Mouse (Mus musculus) midbrain, embryonic 15.5 days (tissue): Measurements from ENCODE around the gene Bcr. TPM values are rescaled to one million over a fixed set of nuclear protein-coding genes. Genes with fewer than 3 reads are reported as not detected.

ENCODE experiments used
- ATAC-seq: fragments of 200-750 bp; cut with Nextera tagmentation; replicated peaks from 2 replicates; pipeline ENCODE4 v1.8.0; 2017; ENCODE audit warnings: moderate TSS enrichment
- H3K27ac ChIP-seq: fragments of 300-500 bp; sonication (generic); 2 replicates; pipeline ENCODE4 v1.5.1; 2015; ENCODE audit warnings: mild to moderate bottlenecking, inconsistent platforms
- H3K27me3 ChIP-seq: fragments of 300-500 bp; sonication (generic); replicated peaks from 2 replicates; pipeline ENCODE4 v1.6.1; 2015; ENCODE audit warnings: inconsistent platforms
- H3K36me3 ChIP-seq: fragments of 300-500 bp; sonication (generic); replicated peaks from 2 replicates; pipeline ENCODE4 v1.6.1; 2015; ENCODE audit warnings: inconsistent platforms
- H3K4me1 ChIP-seq: fragments of 300-500 bp; sonication (generic); 2 replicates; pipeline ENCODE4 v1.6.1; 2015; ENCODE audit warnings: inconsistent platforms
- H3K4me2 ChIP-seq: fragments of 300-500 bp; sonication (generic); 2 replicates; pipeline ENCODE4 v1.6.1; 2015; ENCODE audit warnings: inconsistent platforms, mild to moderate bottlenecking, moderate library complexity
- H3K4me3 ChIP-seq: fragments of 300-500 bp; sonication (generic); 2 replicates; pipeline ENCODE4 v1.5.1; 2015; ENCODE audit warnings: mild to moderate bottlenecking, inconsistent platforms
- H3K9ac ChIP-seq: fragments of 300-500 bp; sonication (generic); 2 replicates; pipeline ENCODE4 v1.6.1; 2015; ENCODE audit warnings: mild to moderate bottlenecking, inconsistent platforms
- H3K9me3 ChIP-seq: fragments of 300-500 bp; sonication (generic); 2 replicates; pipeline ENCODE4 v1.6.1; 2016; ENCODE audit warnings: inconsistent platforms
- WGBS: fragments of 180-500 bp; shearing (Covaris S2); methylation state at CpG from one replicate; pipeline ENCODE4 v1.1.7; 2015; ENCODE audit warnings: mixed read lengths; 5-methylcytosine and 5-hydroxymethylcytosine counted together
- polyA plus RNA-seq: library from polyadenylated mRNA; unstranded; fragments of >200 nt; fragmentation: Nextera tagmentation; extraction: Ambion mirVana; gene quantifications from 2 replicates; pipeline ENCODE4 v1.2.1, GENCODE M21; 2015

Bcr gene
- polyA plus RNA-seq, 1 experiment from 2014 or later: 19.2 TPM

GRCm38 (mm10) chr10:75146619-75147018 lies 86.2 kb downstream of the Bcr start:
- Histone ChIP-seq H3K4me2 (no peak overlapping the region), H3K4me3 (no peak overlapping the region), H3K36me3 (peaks cover 27% of the 10 kb centered on the region), H3K27ac (no peak overlapping the region), H3K9ac (no peak overlapping the region), H3K4me1 (peaks cover 12% of the 10 kb centered on the region), H3K9me3 (no peaks in the 10 kb centered on the region), H3K27me3 (no peaks in the 10 kb centered on the region)
- WGBS: 88% methylated on average over 10 of the region's 10 CpGs
- no peak for ATAC-seq

- ATAC-seq: no peak
- Histone ChIP-seq H3K27ac (no peak overlapping the region), H3K4me2 (no peak overlapping the region), H3K4me3 (no peak overlapping the region), H3K9me3 (no peaks in the 10 kb centered on the region), H3K9ac (no peak overlapping the region), H3K36me3 (peaks cover 24% of the 10 kb centered on the region), H3K27me3 (no peaks in the 10 kb centered on the region), H3K4me1 (peaks cover 12% of the 10 kb centered on the region)
- 20% methylated on average over 6 of the region's 6 CpGs for WGBS
These were observed 87.9 kb downstream of the Bcr start for GRCm38 (mm10) chr10:75148295-75148694.

GRCm38 (mm10) chr10:75150361-75150760 lies 90.0 kb downstream of the Bcr start:
- H3K4me3 ChIP-seq: no peak overlapping the region
- WGBS: 66% methylated on average over 5 of the region's 5 CpGs
- H3K36me3 ChIP-seq: peaks cover 27% of the 10 kb centered on the region
- no peak overlapping the region for H3K9ac ChIP-seq
- H3K27ac ChIP-seq: no peak overlapping the region
- ATAC-seq: peak; percentile 15; the same call in 1 of the 2 replicates
- no peak overlapping the region for H3K4me2 ChIP-seq
- no peaks in the 10 kb centered on the region for H3K27me3 ChIP-seq
- H3K4me1 ChIP-seq: peaks cover 12% of the 10 kb centered on the region
- H3K9me3 ChIP-seq: no peaks in the 10 kb centered on the region

- H3K4me3 ChIP-seq: no peak overlapping the region
- H3K27me3 ChIP-seq: no peaks in the 10 kb centered on the region
- H3K4me2 ChIP-seq: no peak overlapping the region
- H3K4me1 ChIP-seq: peaks cover 12% of the 10 kb centered on the region
- no peaks in the 10 kb centered on the region for H3K9me3 ChIP-seq
- peak; percentile 72 for ATAC-seq
- H3K27ac ChIP-seq: no peak overlapping the region
- peaks cover 20% of the 10 kb centered on the region for H3K36me3 ChIP-seq
- H3K9ac ChIP-seq: no peak overlapping the region
These were observed 90.9 kb downstream of the Bcr start for GRCm38 (mm10) chr10:75151311-75151710.

- no peaks in the 10 kb centered on the region for H3K4me1 ChIP-seq
- no peaks in the 10 kb centered on the region for H3K9me3 ChIP-seq
- ATAC-seq: no peak
- no peak overlapping the region for H3K27ac ChIP-seq
- H3K36me3 ChIP-seq: peaks cover 47% of the 10 kb centered on the region
- H3K9ac ChIP-seq: no peak overlapping the region
- H3K4me3 ChIP-seq: no peak overlapping the region
- H3K27me3 ChIP-seq: no peaks in the 10 kb centered on the region
- no peak overlapping the region for H3K4me2 ChIP-seq
- 77% methylated on average over 6 of the region's 6 CpGs for WGBS
These were observed 96.4 kb downstream of the Bcr start for GRCm38 (mm10) chr10:75156835-75157234.

GRCm38 (mm10) chr10:75157713-75158112 lies 97.3 kb downstream of the Bcr start:
- no peak overlapping the region for H3K4me3 ChIP-seq
- no peak overlapping the region for H3K27ac ChIP-seq
- no peak overlapping the region for H3K9ac ChIP-seq
- H3K4me2 ChIP-seq: no peak overlapping the region
- 97% methylated on average over 8 of the region's 8 CpGs for WGBS
- H3K4me1 ChIP-seq: no peaks in the 10 kb centered on the region
- peaks cover 56% of the 10 kb centered on the region for H3K36me3 ChIP-seq
- H3K9me3 ChIP-seq: no peaks in the 10 kb centered on the region
- no peak for ATAC-seq
- no peaks in the 10 kb centered on the region for H3K27me3 ChIP-seq

GRCm38 (mm10) chr10:75158356-75158755 lies 98.0 kb downstream of the Bcr start:
- peaks cover 57% of the 10 kb centered on the region for H3K36me3 ChIP-seq
- H3K4me1 ChIP-seq: no peaks in the 10 kb centered on the region
- H3K9me3 ChIP-seq: no peaks in the 10 kb centered on the region
- no peak overlapping the region for H3K9ac ChIP-seq
- no peak overlapping the region for H3K4me2 ChIP-seq
- H3K27me3 ChIP-seq: no peaks in the 10 kb centered on the region
- H3K4me3 ChIP-seq: no peak overlapping the region
- ATAC-seq: no peak
- H3K27ac ChIP-seq: no peak overlapping the region
- 86% methylated on average over 1 of the region's 1 CpGs for WGBS

- no peak overlapping the region for H3K4me2 ChIP-seq
- H3K36me3 ChIP-seq: peaks cover 52% of the 10 kb centered on the region
- H3K27me3 ChIP-seq: no peaks in the 10 kb centered on the region
- no peak for ATAC-seq
- 77% methylated on average over 10 of the region's 10 CpGs for WGBS
- no peaks in the 10 kb centered on the region for H3K4me1 ChIP-seq
- H3K9me3 ChIP-seq: no peaks in the 10 kb centered on the region
- H3K4me3 ChIP-seq: no peak overlapping the region
- no peak overlapping the region for H3K9ac ChIP-seq
- H3K27ac ChIP-seq: no peak overlapping the region
These were observed 99.9 kb downstream of the Bcr start for GRCm38 (mm10) chr10:75160171-75160900.

GRCm38 (mm10) chr10:75165825-75166481 lies 105.6 kb downstream of the Bcr start:
- no peaks in the 10 kb centered on the region for H3K9me3 ChIP-seq
- H3K4me2 ChIP-seq: no peak overlapping the region
- no peaks in the 10 kb centered on the region for H3K27me3 ChIP-seq
- H3K27ac ChIP-seq: no peak overlapping the region
- no peak overlapping the region for H3K9ac ChIP-seq
- 79% methylated on average over 10 of the region's 10 CpGs for WGBS
- H3K4me1 ChIP-seq: no peaks in the 10 kb centered on the region
- peaks cover 28% of the 10 kb centered on the region for H3K36me3 ChIP-seq
- ATAC-seq: no peak
- H3K4me3 ChIP-seq: no peak overlapping the region

- WGBS: 92% methylated on average over 4 of the region's 4 CpGs
- Histone ChIP-seq H3K4me2 (no peak overlapping the region), H3K4me3 (no peak overlapping the region), H3K4me1 (no peaks in the 10 kb centered on the region), H3K27me3 (no peaks in the 10 kb centered on the region), H3K36me3 (peaks cover 29% of the 10 kb centered on the region), H3K9ac (no peak overlapping the region), H3K27ac (no peak overlapping the region), H3K9me3 (no peaks in the 10 kb centered on the region)
- ATAC-seq: no peak
These were observed 106.2 kb downstream of the Bcr start for GRCm38 (mm10) chr10:75166601-75167000.

- WGBS: 80% methylated on average over 12 of the region's 12 CpGs
- Histone ChIP-seq H3K27me3 (no peaks in the 10 kb centered on the region), H3K4me3 (no peak overlapping the region), H3K4me2 (no peak overlapping the region), H3K9me3 (no peaks in the 10 kb centered on the region), H3K27ac (no peak overlapping the region), H3K36me3 (peaks cover 27% of the 10 kb centered on the region), H3K4me1 (no peaks in the 10 kb centered on the region), H3K9ac (no peak overlapping the region)
- no peak for ATAC-seq
These were observed 109.9 kb downstream of the Bcr start for GRCm38 (mm10) chr10:75170207-75170850.

GRCm38 (mm10) chr10:75173056-75173455 lies 112.7 kb downstream of the Bcr start:
- H3K4me1 ChIP-seq: no peaks in the 10 kb centered on the region
- H3K9me3 ChIP-seq: no peaks in the 10 kb centered on the region
- H3K36me3 ChIP-seq: peaks cover 45% of the 10 kb centered on the region
- no peak for ATAC-seq
- H3K9ac ChIP-seq: no peak overlapping the region
- no peaks in the 10 kb centered on the region for H3K27me3 ChIP-seq
- H3K4me2 ChIP-seq: no peak overlapping the region
- H3K27ac ChIP-seq: no peak overlapping the region
- WGBS: 80% methylated on average over 8 of the region's 8 CpGs
- H3K4me3 ChIP-seq: no peak overlapping the region
